Mouse (Mus musculus) liver, embryonic 11.5 days (tissue): ENCODE results near the gene Hfe. TPM values are rescaled to one million over a fixed set of nuclear protein-coding genes. Genes with fewer than 3 reads are reported as not detected.
"Not testable (repeated sequence)": the region's sequence is repeated elsewhere in the genome, so short reads cannot be mapped to it uniquely, and the experiment has no call there.

Source experiments
- ATAC-seq: fragments of 200-750 bp; cut with Nextera tagmentation; replicated peaks from 2 replicates; pipeline ENCODE4 v1.8.0; 2017; ENCODE audit warnings: moderate number of reproducible peaks, mild to moderate bottlenecking, moderate TSS enrichment, moderate library complexity; ENCODE audit not compliant: low FRiP score
- DNase-seq: peaks from one replicate; pipeline ENCODE4 v3.0.0-alpha.2; 2017; ENCODE audit warnings: low spot score
- H3K27ac ChIP-seq: fragments of 300-500 bp; sonication (generic); 2 replicates; pipeline ENCODE4 v1.5.1; 2014; ENCODE audit warnings: mild to moderate bottlenecking, low read depth, low read length, control low read depth
- H3K27me3 ChIP-seq: fragments of 300-500 bp; sonication (generic); replicated peaks from 2 replicates; pipeline ENCODE4 v1.6.1; 2014; ENCODE audit warnings: low read length, mixed read lengths; ENCODE audit not compliant: control insufficient read depth, insufficient read depth
- H3K36me3 ChIP-seq: fragments of 300-500 bp; sonication (generic); 2 replicates; pipeline ENCODE4 v1.6.1; 2014; ENCODE audit warnings: mild to moderate bottlenecking, low read length, moderate library complexity, mixed read lengths; ENCODE audit not compliant: control insufficient read depth, insufficient read depth
- H3K4me1 ChIP-seq: fragments of 300-500 bp; sonication (generic); replicated peaks from 2 replicates; pipeline ENCODE4 v1.6.1; 2014; ENCODE audit warnings: low read length, mixed read lengths; ENCODE audit not compliant: control insufficient read depth, insufficient read depth
- H3K4me2 ChIP-seq: fragments of 300-500 bp; sonication (generic); 2 replicates; pipeline ENCODE4 v1.6.1; 2014; ENCODE audit warnings: mild to moderate bottlenecking, control low read depth, moderate library complexity
- H3K4me3 ChIP-seq: fragments of 300-500 bp; sonication (generic); 2 replicates; pipeline ENCODE4 v1.5.1; 2014; ENCODE audit warnings: low read depth, low read length, control low read depth
- H3K9ac ChIP-seq: fragments of 300-500 bp; sonication (generic); 2 replicates; pipeline ENCODE4 v1.6.1; 2014; ENCODE audit warnings: low read depth, low read length, control low read depth
- H3K9me3 ChIP-seq: fragments of 300-500 bp; sonication (generic); 2 replicates; pipeline ENCODE4 v1.6.1; 2016; ENCODE audit warnings: low read length, inconsistent platforms, mixed read lengths; ENCODE audit not compliant: control insufficient read depth
- WGBS: fragments of 180-500 bp; shearing (Covaris S2); extraction: QIAGEN DNeasy Blood & Tissue Kit; methylation state at CpG from one replicate; pipeline ENCODE4 v1.1.7; 2014; 5-methylcytosine and 5-hydroxymethylcytosine counted together
- polyA plus RNA-seq: library from polyadenylated mRNA; unstranded; fragments of >200 nt; fragmentation: Nextera tagmentation; extraction: Ambion mirVana; gene quantifications from 2 replicates; pipeline ENCODE4 v1.2.1, GENCODE M21; 2014

The Hfe gene
- polyA plus RNA-seq, 1 experiment from 2014 or later, result 6.1 TPM

GRCm38 (mm10) chr13:23746201-23747080 is 35.8 kb upstream of the Hfe start, which contains the start of gene Hist1h2bb:
Gene Hist1h2bb (plus strand): TSS chr13:23746734.
- WGBS, result under 1% methylated on average over 37 of the region's 58 CpGs
- H3K36me3 ChIP-seq, H3K9me3 ChIP-seq, H3K27me3 ChIP-seq: not testable (repeated sequence)
- Histone ChIP-seq H3K27ac (peak within 1 kb of the TSS; percentile 100), H3K9ac (peak within 1 kb of the TSS; percentile 88), H3K4me1 (peaks cover 18% of the 10 kb centered on the region), H3K4me2 (peak within 1 kb of the TSS; percentile 60), H3K4me3 (peak within 1 kb of the TSS; percentile 47)
- peak; percentile 80 for ATAC-seq
- peak; percentile 84 for DNase-seq

GRCm38 (mm10) chr13:23745381-23746161 is 34.9 kb upstream of the Hfe start, which contains the start of gene Hist1h3c:
Gene Hist1h3c (minus strand): TSS chr13:23745602.
- H3K27me3 ChIP-seq, result no peaks in the 10 kb centered on the region
- WGBS, result 1% methylated on average over 28 of the region's 28 CpGs
- peak; percentile 64 for ATAC-seq

GRCm38 (mm10) chr13:23744421-23745380 is 34.0 kb upstream of the Hfe start:
- Histone ChIP-seq H3K4me2 (peak overlapping the region; percentile 60), H3K9ac (peak overlapping the region; percentile 77), H3K4me3 (peak overlapping the region; percentile 46), H3K9me3 (no peaks in the 10 kb centered on the region), H3K27me3 (no peaks in the 10 kb centered on the region), H3K4me1 (peaks cover 18% of the 10 kb centered on the region), H3K36me3 (no peaks in the 10 kb centered on the region), H3K27ac (peak overlapping the region; percentile 100)
- no peak for ATAC-seq
- no peak for DNase-seq
- WGBS, result 3% methylated on average over 13 of the region's 36 CpGs

More at GRCm38 (mm10) chr13:23745381-23746161, 34.9 kb upstream of the Hfe start, which contains the start of gene Hist1h3c:
- no peaks in the 10 kb centered on the region for H3K9me3 ChIP-seq
- H3K4me2 ChIP-seq, result peak within 1 kb of the TSS; percentile 60
- peak within 1 kb of the TSS; percentile 88 for H3K9ac ChIP-seq
- DNase-seq, result peak; percentile 77
- peak within 1 kb of the TSS; percentile 47 for H3K4me3 ChIP-seq
- H3K27ac ChIP-seq, result peak within 1 kb of the TSS; percentile 100
- H3K36me3 ChIP-seq, result no peaks in the 10 kb centered on the region
- peaks cover 18% of the 10 kb centered on the region for H3K4me1 ChIP-seq

GRCm38 (mm10) chr13:23743963-23744362 is 33.3 kb upstream of the Hfe start:
- no peak for ATAC-seq
- H3K4me3 ChIP-seq, result peak overlapping the region; percentile 46

GRCm38 (mm10) chr13:23743215-23743614 is 32.6 kb upstream of the Hfe start:
- WGBS, result 90% methylated on average over 5 of the region's 5 CpGs
- peak overlapping the region; percentile 79 for H3K27ac ChIP-seq
- H3K4me3 ChIP-seq, result no peak overlapping the region
- ATAC-seq (no peak), DNase-seq (no peak)
- peak overlapping the region; percentile 34; the same call in 1 of the 2 replicates for H3K4me2 ChIP-seq
- H3K4me1 ChIP-seq, result peaks cover 12% of the 10 kb centered on the region
- H3K9ac ChIP-seq, result peak overlapping the region; percentile 58
- no peaks in the 10 kb centered on the region for H3K9me3 ChIP-seq
- no peaks in the 10 kb centered on the region for H3K27me3 ChIP-seq
- H3K36me3 ChIP-seq, result no peaks in the 10 kb centered on the region

More at GRCm38 (mm10) chr13:23743963-23744362, 33.3 kb upstream of the Hfe start:
- H3K9ac ChIP-seq, result peak overlapping the region; percentile 77
- no peaks in the 10 kb centered on the region for H3K36me3 ChIP-seq
- H3K27me3 ChIP-seq, result no peaks in the 10 kb centered on the region
- H3K4me1 ChIP-seq, result peaks cover 18% of the 10 kb centered on the region
- 43% methylated on average over 4 of the region's 4 CpGs for WGBS
- no peak for DNase-seq
- H3K27ac ChIP-seq, result peak overlapping the region; percentile 100
- H3K4me2 ChIP-seq, result peak overlapping the region; percentile 60
- no peaks in the 10 kb centered on the region for H3K9me3 ChIP-seq

GRCm38 (mm10) chr13:23742007-23742406 is 31.4 kb upstream of the Hfe start:
- Histone ChIP-seq H3K4me1 (peaks cover 7% of the 10 kb centered on the region), H3K27ac (peak overlapping the region; percentile 74), H3K4me3 (no peak overlapping the region), H3K27me3 (no peaks in the 10 kb centered on the region), H3K4me2 (peak overlapping the region; percentile 42), H3K9ac (peak overlapping the region; percentile 53; the same call in 1 of the 2 replicates), H3K9me3 (no peaks in the 10 kb centered on the region), H3K36me3 (no peaks in the 10 kb centered on the region)
- ATAC-seq (no peak), DNase-seq (no peak)

- 32% methylated on average over 5 of the region's 5 CpGs for WGBS
- no peaks in the 10 kb centered on the region for H3K9me3 ChIP-seq
- peak overlapping the region; percentile 83; the same call in 1 of the 2 replicates for H3K9ac ChIP-seq
- peak overlapping the region; percentile 52 for H3K4me3 ChIP-seq
- no peaks in the 10 kb centered on the region for H3K27me3 ChIP-seq
- no peak for DNase-seq
- peaks cover 7% of the 10 kb centered on the region for H3K4me1 ChIP-seq
- ATAC-seq, result no peak
- H3K27ac ChIP-seq, result peak overlapping the region; percentile 100
- no peaks in the 10 kb centered on the region for H3K36me3 ChIP-seq
- peak overlapping the region; percentile 91 for H3K4me2 ChIP-seq
Measured at GRCm38 (mm10) chr13:23740910-23741309, 30.3 kb upstream of the Hfe start.
